Mouse (Mus musculus): ENCODE data around the gene Gstm4. TPM values are rescaled to one million over a fixed set of nuclear protein-coding genes. Genes with fewer than 3 reads are reported as not detected.
"Not testable (repeated sequence)": the region's sequence is repeated elsewhere in the genome, so short reads cannot be mapped to it uniquely, and the experiment has no call there.

The Gstm4 gene
- polyA plus RNA-seq, 1 experiment from 2014 or later: 18.5 TPM

GRCm38 (mm10) chr3:108014974-108015346 is 29.7 kb downstream of the Gstm4 start:
- Histone ChIP-seq H3K4me2 (peak overlapping the region; percentile 65; the same call in 1 of the 2 replicates), H3K9me3 (replicated peaks) (no peaks in the 10 kb centered on the region), H3K36me3 (replicated peaks) (no peaks in the 10 kb centered on the region), H3K4me1 (replicated peaks) (peaks cover 32% of the 10 kb centered on the region), H3K4me3 (replicated peaks) (no peak overlapping the region), H3K9ac (no peak overlapping the region), H3K27ac (replicated peaks) (no peak overlapping the region), H3K27me3 (no peaks in the 10 kb centered on the region)
- no peak for ATAC-seq (ENCODE audit: insufficient read depth)
- WGBS (ENCODE audit: insufficient replicate concordance): 71% methylated on average over 2 of the region's 2 CpGs

GRCm38 (mm10) chr3:108014098-108014973 is 30.4 kb downstream of the Gstm4 start:
- no peak overlapping the region for H3K4me3 ChIP-seq (replicated peaks)
- no peaks in the 10 kb centered on the region for H3K36me3 ChIP-seq (replicated peaks)
- WGBS (ENCODE audit: insufficient replicate concordance): 64% methylated on average over 7 of the region's 8 CpGs
- no peaks in the 10 kb centered on the region for H3K9me3 ChIP-seq (replicated peaks)
- H3K9ac ChIP-seq: no peak overlapping the region
- no peaks in the 10 kb centered on the region for H3K27me3 ChIP-seq
- H3K4me1 ChIP-seq (replicated peaks): peaks cover 32% of the 10 kb centered on the region
- ATAC-seq (ENCODE audit: insufficient read depth): no peak
- H3K27ac ChIP-seq (replicated peaks): peak overlapping the region; percentile 48
- H3K4me2 ChIP-seq: peak overlapping the region; percentile 39

GRCm38 (mm10) chr3:108013331-108013871 is 31.3 kb downstream of the Gstm4 start:
- Histone ChIP-seq H3K4me1 (replicated peaks) (peaks cover 25% of the 10 kb centered on the region), H3K27me3 (no peaks in the 10 kb centered on the region), H3K36me3 (replicated peaks) (no peaks in the 10 kb centered on the region), H3K4me3 (replicated peaks) (no peak overlapping the region), H3K9ac (no peak overlapping the region), H3K4me2 (peak overlapping the region; percentile 39), H3K9me3 (replicated peaks) (no peaks in the 10 kb centered on the region), H3K27ac (replicated peaks) (peak overlapping the region; percentile 48)
- no peak for ATAC-seq (ENCODE audit: insufficient read depth)
- WGBS (ENCODE audit: insufficient replicate concordance): 41% methylated on average over 4 of the region's 4 CpGs

- 68% methylated on average over 3 of the region's 3 CpGs for WGBS (ENCODE audit: insufficient replicate concordance)
- Histone ChIP-seq H3K27ac (replicated peaks) (no peak overlapping the region), H3K4me1 (replicated peaks) (peaks cover 19% of the 10 kb centered on the region), H3K4me2 (no peak overlapping the region), H3K9me3 (replicated peaks) (no peaks in the 10 kb centered on the region), H3K9ac (no peak overlapping the region), H3K4me3 (replicated peaks) (no peak overlapping the region), H3K27me3 (no peaks in the 10 kb centered on the region), H3K36me3 (replicated peaks) (no peaks in the 10 kb centered on the region)
- no peak for ATAC-seq (ENCODE audit: insufficient read depth)
Measured at GRCm38 (mm10) chr3:108011558-108011957, 33.1 kb downstream of the Gstm4 start.

GRCm38 (mm10) chr3:108010286-108010685 is 34.4 kb downstream of the Gstm4 start:
- 48% methylated on average over 2 of the region's 2 CpGs for whole genome bisulfite sequencing (ENCODE audit: insufficient replicate concordance)
- H3K27ac ChIP-seq (replicated peaks): no peak overlapping the region
- no peak for ATAC-seq (ENCODE audit: insufficient read depth)
- H3K9me3 ChIP-seq (replicated peaks): no peaks in the 10 kb centered on the region
- H3K4me1 ChIP-seq (replicated peaks): peaks cover 16% of the 10 kb centered on the region
- no peak overlapping the region for H3K4me2 ChIP-seq
- no peak overlapping the region for H3K9ac ChIP-seq
- no peaks in the 10 kb centered on the region for H3K36me3 ChIP-seq (replicated peaks)
- no peaks in the 10 kb centered on the region for H3K27me3 ChIP-seq
- H3K4me3 ChIP-seq (replicated peaks): no peak overlapping the region

GRCm38 (mm10) chr3:108002021-108002420 is 42.7 kb downstream of the Gstm4 start:
- no peak for ATAC-seq (ENCODE audit: insufficient read depth)
- H3K9me3 ChIP-seq (replicated peaks): no peaks in the 10 kb centered on the region
- 58% methylated on average over 8 of the region's 8 CpGs for WGBS (ENCODE audit: insufficient replicate concordance)

GRCm38 (mm10) chr3:107999491-107999890 is 45.2 kb downstream of the Gstm4 start:
- H3K27me3 ChIP-seq: no peaks in the 10 kb centered on the region
- H3K27ac ChIP-seq (replicated peaks): no peak overlapping the region
- 77% methylated on average over 3 of the region's 3 CpGs for WGBS (ENCODE audit: insufficient replicate concordance)
- H3K4me1 ChIP-seq (replicated peaks): no peaks in the 10 kb centered on the region
- ATAC-seq (ENCODE audit: insufficient read depth): no peak
- H3K4me2 ChIP-seq: no peak overlapping the region
- no peak overlapping the region for H3K4me3 ChIP-seq (replicated peaks)
- H3K36me3 ChIP-seq (replicated peaks): no peaks in the 10 kb centered on the region
- H3K9ac ChIP-seq: no peak overlapping the region
- H3K9me3 ChIP-seq (replicated peaks): no peaks in the 10 kb centered on the region

More at GRCm38 (mm10) chr3:108002021-108002420, 42.7 kb downstream of the Gstm4 start:
- no peak overlapping the region for H3K27ac ChIP-seq (replicated peaks)
- H3K4me2 ChIP-seq: no peak overlapping the region
- no peak overlapping the region for H3K9ac ChIP-seq
- no peaks in the 10 kb centered on the region for H3K36me3 ChIP-seq (replicated peaks)
- no peaks in the 10 kb centered on the region for H3K27me3 ChIP-seq
- H3K4me1 ChIP-seq (replicated peaks): no peaks in the 10 kb centered on the region
- no peak overlapping the region for H3K4me3 ChIP-seq (replicated peaks)

GRCm38 (mm10) chr3:107998591-107998990 is 46.1 kb downstream of the Gstm4 start:
- no peaks in the 10 kb centered on the region for H3K9me3 ChIP-seq (replicated peaks)
- no peaks in the 10 kb centered on the region for H3K4me1 ChIP-seq (replicated peaks)
- H3K36me3 ChIP-seq (replicated peaks): no peaks in the 10 kb centered on the region
- H3K4me3 ChIP-seq (replicated peaks): no peak overlapping the region
- H3K9ac ChIP-seq: no peak overlapping the region
- H3K27me3 ChIP-seq: no peaks in the 10 kb centered on the region
- 59% methylated on average over 3 of the region's 3 CpGs for whole genome bisulfite sequencing (ENCODE audit: insufficient replicate concordance)
- no peak for ATAC-seq (ENCODE audit: insufficient read depth)
- H3K27ac ChIP-seq (replicated peaks): no peak overlapping the region
- H3K4me2 ChIP-seq: no peak overlapping the region

- H3K4me2 ChIP-seq: no peak overlapping the region
- H3K9ac ChIP-seq: no peak overlapping the region
- no peaks in the 10 kb centered on the region for H3K4me1 ChIP-seq (replicated peaks)
- H3K36me3 ChIP-seq (replicated peaks): no peaks in the 10 kb centered on the region
- H3K27ac ChIP-seq (replicated peaks): no peak overlapping the region
- H3K4me3 ChIP-seq (replicated peaks): no peak overlapping the region
- 65% methylated on average over 4 of the region's 4 CpGs for WGBS (ENCODE audit: insufficient replicate concordance)
- no peaks in the 10 kb centered on the region for H3K27me3 ChIP-seq
- H3K9me3 ChIP-seq (replicated peaks): no peaks in the 10 kb centered on the region
- no peak for ATAC-seq (ENCODE audit: insufficient read depth)
Measured at GRCm38 (mm10) chr3:107996576-107996975, 48.1 kb downstream of the Gstm4 start.

- WGBS (ENCODE audit: insufficient replicate concordance): 76% methylated on average over 2 of the region's 2 CpGs
- not testable (repeated sequence) for H3K4me1 ChIP-seq (replicated peaks); H3K36me3 ChIP-seq (replicated peaks); ATAC-seq (ENCODE audit: insufficient read depth); H3K9ac ChIP-seq; H3K4me3 ChIP-seq (replicated peaks); H3K9me3 ChIP-seq (replicated peaks); H3K27ac ChIP-seq (replicated peaks); H3K4me2 ChIP-seq; H3K27me3 ChIP-seq
Measured at GRCm38 (mm10) chr3:107995974-107996373, 48.7 kb downstream of the Gstm4 start.
